Mouse (Mus musculus) heart, embryonic 11.5 days (tissue): Measurements from ENCODE around the gene 4930548H24Rik. TPM values are rescaled to one million over a fixed set of nuclear protein-coding genes. Genes with fewer than 3 reads are reported as not detected.
A peak's percentile ranks its signal among the peaks of the same experiment; 100 is the strongest.

Experiments used
- ATAC-seq: fragments of 200-750 bp; cut with Nextera tagmentation; replicated peaks from 2 replicates; pipeline ENCODE4 v1.8.0; 2017; ENCODE audit warnings: moderate library complexity; ENCODE audit not compliant: insufficient number of reproducible peaks, low FRiP score, low TSS enrichment
- H3K27ac ChIP-seq: fragments of 300-500 bp; sonication (generic); 2 replicates; pipeline ENCODE4 v1.5.1; 2014; ENCODE audit warnings: mild to moderate bottlenecking, low read depth, low read length
- H3K27me3 ChIP-seq: fragments of 300-500 bp; sonication (generic); 2 replicates; pipeline ENCODE4 v1.6.1; 2014; ENCODE audit warnings: mild to moderate bottlenecking, low read length, mixed read lengths; ENCODE audit not compliant: control insufficient read depth, insufficient read depth
- H3K36me3 ChIP-seq: fragments of 300-500 bp; sonication (generic); 2 replicates; pipeline ENCODE4 v1.6.1; 2014; ENCODE audit warnings: mild to moderate bottlenecking, low read length, moderate library complexity, mixed read lengths; ENCODE audit not compliant: control insufficient read depth, insufficient read depth
- H3K4me1 ChIP-seq: fragments of 300-500 bp; sonication (generic); 2 replicates; pipeline ENCODE4 v1.6.1; 2014; ENCODE audit warnings: low read length; ENCODE audit not compliant: control insufficient read depth, insufficient read depth
- H3K4me2 ChIP-seq: fragments of 300-500 bp; sonication (generic); 2 replicates; pipeline ENCODE4 v1.6.1; 2014; ENCODE audit warnings: mild to moderate bottlenecking, moderate library complexity
- H3K4me3 ChIP-seq: fragments of 300-500 bp; sonication (generic); 2 replicates; pipeline ENCODE4 v1.5.1; 2014; ENCODE audit warnings: low read depth, low read length
- H3K9ac ChIP-seq: fragments of 300-500 bp; sonication (generic); 2 replicates; pipeline ENCODE4 v1.6.1; 2014; ENCODE audit warnings: mild to moderate bottlenecking, low read depth, low read length, moderate library complexity
- H3K9me3 ChIP-seq: fragments of 300-500 bp; sonication (generic); replicated peaks from 2 replicates; pipeline ENCODE4 v1.6.1; 2016; ENCODE audit warnings: low read length; ENCODE audit not compliant: control insufficient read depth
- WGBS: fragments of 180-500 bp; shearing (Covaris S2); extraction: QIAGEN DNeasy Blood & Tissue Kit; methylation state at CpG from one replicate; pipeline ENCODE4 v1.1.7; 2014; ENCODE audit not compliant: insufficient replicate concordance; 5-methylcytosine and 5-hydroxymethylcytosine counted together
- polyA plus RNA-seq: library from polyadenylated mRNA; unstranded; fragments of >200 nt; fragmentation: Nextera tagmentation; extraction: Ambion mirVana; gene quantifications from 2 replicates; pipeline ENCODE4 v1.2.1, GENCODE M21; 2014

Gene 4930548H24Rik
- 0.08 TPM in 1 of 2 replicates, not detected in the other for polyA plus RNA-seq

- Histone ChIP-seq H3K4me3 (no peak within 1 kb of the TSS), H3K9me3 (no peaks in the 10 kb centered on the region), H3K4me2 (no peak within 1 kb of the TSS), H3K9ac (no peak within 1 kb of the TSS), H3K36me3 (peaks cover 6% of the 10 kb centered on the region), H3K27ac (no peak within 1 kb of the TSS), H3K4me1 (no peaks in the 10 kb centered on the region), H3K27me3 (no peaks in the 10 kb centered on the region)
- ATAC-seq: no peak
- WGBS: 91% methylated on average over 3 of the region's 3 CpGs
These were observed at the start of gene 4930548H24Rik for GRCm38 (mm10) chr5:31485440-31485839. TSS of gene 4930548H24Rik (plus strand) at chr5:31485740.

- H3K9me3 ChIP-seq: no peaks in the 10 kb centered on the region
- WGBS: 83% methylated on average over 2 of the region's 2 CpGs
- H3K27ac ChIP-seq: no peak overlapping the region
- H3K9ac ChIP-seq: no peak overlapping the region
- no peaks in the 10 kb centered on the region for H3K36me3 ChIP-seq
- ATAC-seq: no peak
- H3K4me1 ChIP-seq: 0 out of 2 replicates have a peak, but pooled peaks cover 6% of the 10 kb centered on the region
- no peak overlapping the region for H3K4me3 ChIP-seq
- H3K4me2 ChIP-seq: no peak overlapping the region
- no peaks in the 10 kb centered on the region for H3K27me3 ChIP-seq
These were observed 34.2 kb upstream of the 4930548H24Rik start for GRCm38 (mm10) chr5:31451336-31451735.

DNA sequence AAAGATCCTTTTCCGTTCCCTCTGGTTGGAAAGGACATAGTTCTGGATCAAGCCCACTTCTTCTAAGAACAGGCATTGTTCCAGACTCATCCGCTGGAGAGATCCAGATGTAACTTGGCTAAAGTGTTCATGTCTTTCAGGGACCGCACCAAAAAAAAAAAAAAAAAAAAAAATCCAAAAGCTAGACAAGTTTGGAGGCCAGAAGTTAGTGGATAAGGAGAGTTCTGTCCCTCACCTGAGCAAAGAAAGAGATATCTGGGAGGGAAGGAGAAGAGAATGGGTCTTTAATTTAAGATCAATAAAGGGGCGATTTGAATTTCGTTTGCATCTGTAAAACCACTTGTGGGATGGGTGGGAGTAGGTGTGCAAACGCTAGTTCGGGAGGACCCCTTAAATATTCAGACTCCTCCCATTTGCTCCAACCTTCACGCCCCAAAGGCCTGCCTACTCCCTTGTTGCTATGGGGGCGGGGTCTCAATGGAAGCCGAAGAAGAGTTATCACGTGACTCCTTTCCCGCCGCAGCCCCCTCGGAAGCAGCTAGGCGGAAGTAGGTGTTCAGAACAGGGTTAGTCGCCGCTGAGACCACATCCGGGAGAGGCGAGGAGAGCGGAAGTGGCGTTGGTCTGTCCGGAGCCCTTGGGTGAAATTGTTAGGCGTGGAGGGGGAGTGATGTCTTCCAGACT, 33.5 kb upstream of the 4930548H24Rik start, which contains the start of gene Zfp512:
Zfp512 (plus strand) TSS at position 554 of the 684 bp plus-strand sequence.
- H3K36me3 ChIP-seq: no peaks in the 10 kb centered on the region
- 0 out of 2 replicates have a peak, but pooled peaks cover 6% of the 10 kb centered on the region for H3K4me1 ChIP-seq
- H3K27ac ChIP-seq: peak within 1 kb of the TSS; percentile 57; the same call in 1 of the 2 replicates
- 6% methylated on average over 23 of the region's 23 CpGs for WGBS
- peak within 1 kb of the TSS; percentile 50 for H3K4me3 ChIP-seq
- peak within 1 kb of the TSS; percentile 81 for H3K9ac ChIP-seq
- H3K9me3 ChIP-seq: no peaks in the 10 kb centered on the region
- H3K27me3 ChIP-seq: no peaks in the 10 kb centered on the region
- peak within 1 kb of the TSS; percentile 83 for H3K4me2 ChIP-seq
- ATAC-seq: peak; percentile 97

GRCm38 (mm10) chr5:31452562-31452878, 33.0 kb upstream of the 4930548H24Rik start:
- Histone ChIP-seq H3K27ac (peak overlapping the region; percentile 57; the same call in 1 of the 2 replicates), H3K9me3 (no peaks in the 10 kb centered on the region), H3K4me3 (peak overlapping the region; percentile 50), H3K9ac (peak overlapping the region; percentile 71; the same call in 1 of the 2 replicates), H3K4me2 (peak overlapping the region; percentile 83), H3K4me1 (0 out of 2 replicates have a peak, but pooled peaks cover 6% of the 10 kb centered on the region), H3K36me3 (no peaks in the 10 kb centered on the region), H3K27me3 (no peaks in the 10 kb centered on the region)
- WGBS: under 1% methylated on average over 11 of the region's 11 CpGs
- peak; percentile 13; the same call in 1 of the 2 replicates for ATAC-seq

GRCm38 (mm10) chr5:31452886-31453410, 32.6 kb upstream of the 4930548H24Rik start:
- H3K27ac ChIP-seq: no peak overlapping the region

GRCm38 (mm10) chr5:31467798-31468197, 17.7 kb upstream of the 4930548H24Rik start:
- 97% methylated on average over 3 of the region's 3 CpGs for WGBS
- no peak for ATAC-seq
- H3K36me3 ChIP-seq: peaks cover 27% of the 10 kb centered on the region

More at GRCm38 (mm10) chr5:31452886-31453410, 32.6 kb upstream of the 4930548H24Rik start:
- peak overlapping the region; percentile 81 for H3K9ac ChIP-seq
- H3K4me1 ChIP-seq: 0 out of 2 replicates have a peak, but pooled peaks cover 6% of the 10 kb centered on the region
- peak overlapping the region; percentile 50 for H3K4me3 ChIP-seq
- H3K27me3 ChIP-seq: no peaks in the 10 kb centered on the region
- 15% methylated on average over 7 of the region's 7 CpGs for WGBS
- H3K36me3 ChIP-seq: no peaks in the 10 kb centered on the region
- peak overlapping the region; percentile 83 for H3K4me2 ChIP-seq
- H3K9me3 ChIP-seq: no peaks in the 10 kb centered on the region
- ATAC-seq: no peak

GRCm38 (mm10) chr5:31469711-31470110, 15.8 kb upstream of the 4930548H24Rik start:
- H3K27me3 ChIP-seq: no peaks in the 10 kb centered on the region
- H3K36me3 ChIP-seq: peaks cover 45% of the 10 kb centered on the region
- H3K9ac ChIP-seq: no peak overlapping the region
- H3K4me1 ChIP-seq: no peaks in the 10 kb centered on the region
- H3K9me3 ChIP-seq: no peaks in the 10 kb centered on the region
- H3K4me3 ChIP-seq: no peak overlapping the region
- no peak overlapping the region for H3K27ac ChIP-seq
- H3K4me2 ChIP-seq: no peak overlapping the region
- WGBS: 85% methylated on average over 6 of the region's 6 CpGs
- no peak for ATAC-seq

More at GRCm38 (mm10) chr5:31467798-31468197, 17.7 kb upstream of the 4930548H24Rik start:
- no peak overlapping the region for H3K4me3 ChIP-seq
- H3K4me2 ChIP-seq: no peak overlapping the region
- no peaks in the 10 kb centered on the region for H3K4me1 ChIP-seq
- no peak overlapping the region for H3K9ac ChIP-seq
- H3K9me3 ChIP-seq: no peaks in the 10 kb centered on the region
- no peak overlapping the region for H3K27ac ChIP-seq
- H3K27me3 ChIP-seq: no peaks in the 10 kb centered on the region

DNA sequence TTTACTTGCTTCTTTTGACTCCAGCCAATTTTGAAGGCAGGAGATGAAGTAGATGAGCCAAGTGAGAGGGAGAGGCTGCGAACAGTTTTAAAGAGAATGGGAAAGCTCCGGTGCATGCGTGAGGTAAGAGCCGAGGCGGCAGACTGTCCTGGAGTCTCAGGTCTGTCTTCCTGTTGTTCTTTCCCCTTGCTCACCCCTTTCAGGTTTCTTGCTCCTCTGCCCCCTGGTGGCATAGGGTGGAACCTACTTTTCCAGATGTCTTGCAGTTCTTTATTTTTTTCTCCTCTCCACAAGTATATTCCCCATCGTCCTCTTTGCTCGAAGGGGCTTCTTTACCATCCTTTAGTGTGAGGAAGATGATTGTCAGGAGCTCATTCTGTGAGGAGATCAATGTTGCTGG, 15.2 kb upstream of the 4930548H24Rik start:
- no peak for ATAC-seq
- H3K4me1 ChIP-seq: no peaks in the 10 kb centered on the region
- H3K9ac ChIP-seq: no peak overlapping the region
- 64% methylated on average over 7 of the region's 7 CpGs for WGBS
- H3K36me3 ChIP-seq: peaks cover 45% of the 10 kb centered on the region
- H3K27ac ChIP-seq: no peak overlapping the region
- no peak overlapping the region for H3K4me3 ChIP-seq
- no peak overlapping the region for H3K4me2 ChIP-seq
- no peaks in the 10 kb centered on the region for H3K27me3 ChIP-seq
- no peaks in the 10 kb centered on the region for H3K9me3 ChIP-seq
